Mouse (Mus musculus) ES-E14 (cell line): ENCODE measurements around the gene Rabggtb.

Source experiments
- CHD2 ChIP-seq: IDR thresholded peaks from 2 replicates; pipeline ENCODE4 v1.6.1; 2014; ENCODE audit warnings: mild to moderate bottlenecking, low read depth, low read length, inconsistent platforms
- HCFC1 ChIP-seq: IDR thresholded peaks from 2 replicates; pipeline ENCODE4 v1.6.1; 2012; ENCODE audit warnings: low read length, inconsistent platforms, borderline replicate concordance; ENCODE audit not compliant: insufficient read depth
- MAFK ChIP-seq: IDR thresholded peaks from 2 replicates; pipeline ENCODE4 v1.6.1; 2014; ENCODE audit warnings: mild to moderate bottlenecking, low read depth, low read length, inconsistent platforms; ENCODE audit not compliant: insufficient read depth
- ZC3H11A ChIP-seq: IDR thresholded peaks from 2 replicates; pipeline ENCODE4 v1.6.1; 2012; ENCODE audit warnings: low read depth, mild to moderate bottlenecking, inconsistent platforms, low read length, borderline replicate concordance

- TF ChIP-seq MAFK (no peak), ZC3H11A (no peak), HCFC1 (no peak), CHD2 (no peak)
Observed at GRCm38 (mm10) chr3:153867149-153868136, 45.4 kb downstream of the Rabggtb start.
